Mouse (Mus musculus): ENCODE results near the gene Tuba1b.
"Not testable (repeated sequence)": the region's sequence is repeated elsewhere in the genome, so short reads cannot be mapped to it uniquely, and the experiment has no call there.

GRCm38 (mm10) chr15:98918499-98918895 is 15.9 kb downstream of the Tuba1b start:
- not testable (repeated sequence) for TF ChIP-seq CTCF, EP300 (IDR thresholded peaks at IDR 0.05; ENCODE audit: low read depth)
